Mouse (Mus musculus) cortical plate, adult 2 months (tissue): ENCODE measurements at regions not wholly inside any gene's neighbourhood (a gene's known extent, or its start where the extent isn't known, plus 50 kb on each side); places are given as distances from the start of the nearest gene placed in this dataset.

Source experiments
- CTCF ChIP-seq: fragments of 200-500 bp; IDR thresholded peaks from 2 replicates; pipeline ENCODE4 v1.5.1; 2011; ENCODE audit warnings: mild to moderate bottlenecking, control low read depth, low read length; ENCODE audit not compliant: insufficient read depth; ENCODE audit errors: extremely low read depth
- POLR2A ChIP-seq: fragments of 200-500 bp; IDR thresholded peaks from 2 replicates; pipeline ENCODE4 v1.6.1; 2011; ENCODE audit warnings: mild to moderate bottlenecking, low read length, control low read depth; ENCODE audit not compliant: insufficient read depth; ENCODE audit errors: extremely low read depth

DNA sequence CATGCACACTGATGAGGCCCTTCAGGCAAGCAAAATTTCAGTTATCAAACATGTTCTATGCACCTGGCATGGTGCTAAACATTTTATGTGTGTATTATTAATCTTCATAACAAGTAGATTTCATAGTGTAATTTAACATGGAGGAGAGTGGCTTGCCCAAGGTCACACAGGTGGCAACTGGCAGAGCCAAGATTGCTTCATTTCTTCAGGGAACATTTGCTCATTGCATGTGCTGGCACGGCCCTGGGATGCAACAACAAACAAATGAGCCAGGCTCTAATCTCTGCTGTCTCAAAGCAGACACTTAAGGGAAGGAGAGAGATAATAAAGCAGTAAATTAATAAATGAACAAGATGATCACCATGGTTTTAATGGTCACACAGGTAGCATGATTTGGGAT lies 338.7 kb downstream of the Tox3 start:
- TF ChIP-seq POLR2A, result no peak
- no peak for TF ChIP-seq CTCF
